Mouse (Mus musculus): Measurements from ENCODE around the gene Gpld1.

- TF ChIP-seq CTCF (IDR thresholded peaks at IDR 0.05; ENCODE audit: borderline replicate concordance, insufficient read depth, low read length) (no peak), POLR2A (IDR thresholded peaks at IDR 0.05; ENCODE audit: low read depth, low read length) (no peak)
Observed at GRCm38 (mm10) chr13:24989006-24989405, 46.1 kb downstream of the Gpld1 start.
